Mouse (Mus musculus): ENCODE results near the gene Foxn1. TPM values are rescaled to one million over a fixed set of nuclear protein-coding genes. Genes with fewer than 3 reads are reported as not detected.

Gene Foxn1
- total RNA-seq, 1 experiment: not detected

- peak; percentile 79 for DNase-seq (ENCODE audit: low read depth, low spot score)
- H3K4me3 ChIP-seq (ENCODE audit: insufficient read depth in 1 of 2, low read depth in 1 of 2, low read length in 2 of 2, poor library complexity in 1 of 2, severe bottlenecking in 1 of 2): no peak overlapping the region
- TF ChIP-seq ZC3H11A (IDR thresholded peaks at IDR 0.05; ENCODE audit: borderline replicate concordance, low read depth, low read length): peak; percentile 79; the same call in 1 of the 2 replicates
- no peak for TF ChIP-seq MAFK (IDR thresholded peaks at IDR 0.05; ENCODE audit: insufficient read depth, low read depth, low read length)
- no peak for TF ChIP-seq HCFC1 (IDR thresholded peaks at IDR 0.05; ENCODE audit: borderline replicate concordance, insufficient read depth, low read length)
- H3K4me1 ChIP-seq (ENCODE audit: control insufficient read depth in 2 of 2, insufficient read depth in 2 of 2, low read length in 2 of 2, poor library complexity in 1 of 2): peaks cover 3 to 29% of the 10 kb centered on the region in 2 experiments; a peak in 2 of 4 replicates
- H3K36me3 ChIP-seq (ENCODE audit: control insufficient read depth, insufficient read depth, low read length, poor library complexity, severe bottlenecking): no peaks in the 10 kb centered on the region
- in situ Hi-C loops (cut with MboI; ENCODE audit: low sequenced_read_pairs in 2 of 2, unreplicated experiment in 2 of 2): loop anchor here in 1 of 2 experiments (5.0 kb wide), 1 partner anchor 37 kb away; no protein-coding TSS in a partner anchor
- H3K9me3 ChIP-seq (ENCODE audit: control insufficient read depth, insufficient read depth, low read depth, low read length): no peaks in the 10 kb centered on the region
- no peak overlapping the region for H3K9ac ChIP-seq (ENCODE audit: insufficient read depth, low read depth, low read length, poor library complexity, severe bottlenecking)
- H3K27ac ChIP-seq (ENCODE audit: insufficient read depth, low read depth, low read length, poor library complexity, severe bottlenecking): no peak overlapping the region
These were observed 13.3 kb upstream of the Foxn1 start for GRCm38 (mm10) chr11:78399680-78400079.

DNA sequence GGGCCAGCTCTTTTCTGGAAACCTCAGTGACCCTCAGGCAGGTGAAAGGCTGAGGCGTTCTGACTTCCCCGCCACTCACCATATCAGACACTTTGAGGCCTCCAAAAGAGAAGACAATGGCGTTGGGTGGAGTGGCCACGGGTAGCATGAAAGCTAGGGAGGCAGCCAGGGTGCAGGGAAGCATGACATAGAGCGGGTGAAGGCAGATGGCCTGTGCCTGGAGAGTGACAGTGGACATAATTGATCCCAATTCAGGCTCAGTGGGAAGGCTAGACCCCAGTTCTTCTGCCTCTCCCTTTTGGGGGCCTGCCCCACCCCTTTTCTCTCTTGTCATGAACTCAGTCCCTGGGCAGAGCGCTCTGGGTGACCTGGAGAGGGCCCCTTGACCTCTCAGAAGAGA lies 11.9 kb upstream of the Foxn1 start:
- DNase-seq (ENCODE audit: low read depth, low spot score): no peak
- no peak overlapping the region for H3K9ac ChIP-seq (ENCODE audit: insufficient read depth, low read depth, low read length, poor library complexity, severe bottlenecking)
- H3K36me3 ChIP-seq (ENCODE audit: control insufficient read depth, insufficient read depth, low read length, poor library complexity, severe bottlenecking): no peaks in the 10 kb centered on the region
- H3K4me1 ChIP-seq (ENCODE audit: control insufficient read depth in 2 of 2, insufficient read depth in 2 of 2, low read length in 2 of 2, poor library complexity in 1 of 2): peaks cover 3 to 32% of the 10 kb centered on the region in 2 experiments; a peak in 2 of 4 replicates
- in situ Hi-C loops (cut with MboI; ENCODE audit: low sequenced_read_pairs in 2 of 2, unreplicated experiment in 2 of 2): loop anchor here in 1 of 2 experiments (5.0 kb wide), 1 partner anchor 36 kb away; no protein-coding TSS in a partner anchor
- H3K27ac ChIP-seq (ENCODE audit: insufficient read depth, low read depth, low read length, poor library complexity, severe bottlenecking): no peak overlapping the region
- H3K4me3 ChIP-seq (ENCODE audit: insufficient read depth in 1 of 2, low read depth in 1 of 2, low read length in 2 of 2, poor library complexity in 1 of 2, severe bottlenecking in 1 of 2): no peak overlapping the region
- no peaks in the 10 kb centered on the region for H3K9me3 ChIP-seq (ENCODE audit: control insufficient read depth, insufficient read depth, low read depth, low read length)
- TF ChIP-seq ZC3H11A (IDR thresholded peaks at IDR 0.05; ENCODE audit: borderline replicate concordance, low read depth, low read length) (no peak), CHD2 (IDR thresholded peaks at IDR 0.05; ENCODE audit: low read depth, low read length) (no peak), HCFC1 (IDR thresholded peaks at IDR 0.05; ENCODE audit: borderline replicate concordance, insufficient read depth, low read length) (no peak), MAFK (IDR thresholded peaks at IDR 0.05; ENCODE audit: insufficient read depth, low read depth, low read length) (no peak)

DNA sequence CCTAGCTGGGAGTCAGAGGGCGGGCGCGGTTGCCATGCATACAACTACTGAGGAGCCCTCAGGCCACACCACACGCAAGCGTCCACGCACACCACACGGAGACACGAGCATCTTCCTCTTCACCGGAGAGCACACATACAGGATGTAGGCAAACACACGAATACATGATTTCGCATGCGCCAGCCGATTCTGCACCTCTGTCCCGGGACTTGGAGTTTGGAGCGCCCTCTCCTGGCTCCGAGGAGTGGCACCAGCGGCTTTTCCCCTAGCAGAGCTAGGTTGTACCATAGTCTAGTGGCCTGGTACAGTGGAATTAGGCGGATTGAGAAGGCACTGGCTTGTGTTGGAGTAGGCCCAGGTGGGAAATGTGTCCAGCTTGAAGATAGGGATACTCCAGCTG lies 11.0 kb upstream of the Foxn1 start:
- in situ Hi-C loops (cut with MboI; ENCODE audit: low sequenced_read_pairs in 2 of 2, unreplicated experiment in 2 of 2): loop anchor here in 1 of 2 experiments (5.0 kb wide), 1 partner anchor 35 kb away; no protein-coding TSS in a partner anchor
- no peaks in the 10 kb centered on the region for H3K9me3 ChIP-seq (ENCODE audit: control insufficient read depth, insufficient read depth, low read depth, low read length)
- peaks cover 3 to 32% of the 10 kb centered on the region in 2 experiments; a peak in 2 of 4 replicates for H3K4me1 ChIP-seq (ENCODE audit: control insufficient read depth in 2 of 2, insufficient read depth in 2 of 2, low read length in 2 of 2, poor library complexity in 1 of 2)
- peak overlapping the region; percentile 65; the same call in 1 of the 2 replicates for H3K9ac ChIP-seq (ENCODE audit: insufficient read depth, low read depth, low read length, poor library complexity, severe bottlenecking)
- H3K36me3 ChIP-seq (ENCODE audit: control insufficient read depth, insufficient read depth, low read length, poor library complexity, severe bottlenecking): no peaks in the 10 kb centered on the region
- no peak overlapping the region for H3K27ac ChIP-seq (ENCODE audit: insufficient read depth, low read depth, low read length, poor library complexity, severe bottlenecking)
- H3K4me3 ChIP-seq (ENCODE audit: insufficient read depth in 1 of 2, low read depth in 1 of 2, low read length in 2 of 2, poor library complexity in 1 of 2, severe bottlenecking in 1 of 2): peak overlapping the region; percentile 43 to 63
- DNase-seq (ENCODE audit: low read depth, low spot score): peak; percentile 77
- TF ChIP-seq HCFC1 (IDR thresholded peaks at IDR 0.05; ENCODE audit: borderline replicate concordance, insufficient read depth, low read length): no peak
- no peak for TF ChIP-seq CHD2 (IDR thresholded peaks at IDR 0.05; ENCODE audit: low read depth, low read length)
- no peak for TF ChIP-seq ZNF384 (IDR thresholded peaks at IDR 0.05; ENCODE audit: low read depth, low read length)
- no peak for TF ChIP-seq MAFK (IDR thresholded peaks at IDR 0.05; ENCODE audit: insufficient read depth, low read depth, low read length)
- no peak; the same call in 1 of the 2 replicates for TF ChIP-seq ZC3H11A (IDR thresholded peaks at IDR 0.05; ENCODE audit: borderline replicate concordance, low read depth, low read length)

DNA sequence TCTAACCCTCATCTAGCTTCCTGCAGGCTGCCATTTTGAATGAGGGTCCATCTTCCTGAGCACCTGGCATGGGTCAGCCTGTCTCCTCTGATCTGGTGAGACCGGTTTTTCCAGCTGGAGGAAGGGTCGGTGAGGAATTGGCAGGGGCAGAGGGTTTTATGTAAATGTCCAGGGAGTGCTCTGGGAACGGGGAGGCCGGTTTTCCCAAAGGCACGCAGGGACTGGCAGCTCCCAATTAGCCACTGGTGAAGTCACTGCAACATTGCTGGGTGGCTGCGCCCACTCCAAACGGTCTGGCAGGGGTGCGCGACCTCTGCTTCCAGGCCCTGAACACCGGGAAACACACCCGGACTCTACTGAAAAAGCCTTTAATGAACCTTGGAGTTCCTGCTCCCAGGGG lies 10.6 kb upstream of the Foxn1 start:
- in situ Hi-C loops (cut with MboI; ENCODE audit: low sequenced_read_pairs in 2 of 2, unreplicated experiment in 2 of 2): loop anchor here in 1 of 2 experiments (5.0 kb wide), 1 partner anchor 35 kb away; no protein-coding TSS in a partner anchor
- Histone ChIP-seq H3K9ac (ENCODE audit: insufficient read depth, low read depth, low read length, poor library complexity, severe bottlenecking) (peak overlapping the region; percentile 65; the same call in 1 of the 2 replicates), H3K27ac (ENCODE audit: insufficient read depth, low read depth, low read length, poor library complexity, severe bottlenecking) (0 out of 2 replicates have a peak overlapping the region, but pooled peaks have one; percentile 26), H3K36me3 (ENCODE audit: control insufficient read depth, insufficient read depth, low read length, poor library complexity, severe bottlenecking) (no peaks in the 10 kb centered on the region), H3K4me1 (ENCODE audit: control insufficient read depth in 2 of 2, insufficient read depth in 2 of 2, low read length in 2 of 2, poor library complexity in 1 of 2) (peaks cover 3 to 32% of the 10 kb centered on the region in 2 experiments; a peak in 2 of 4 replicates), H3K4me3 (ENCODE audit: insufficient read depth in 1 of 2, low read depth in 1 of 2, low read length in 2 of 2, poor library complexity in 1 of 2, severe bottlenecking in 1 of 2) (peak overlapping the region; percentile 43 to 63), H3K9me3 (ENCODE audit: control insufficient read depth, insufficient read depth, low read depth, low read length) (no peaks in the 10 kb centered on the region)
- TF ChIP-seq ZNF384 (IDR thresholded peaks at IDR 0.05; ENCODE audit: low read depth, low read length) (no peak), MAFK (IDR thresholded peaks at IDR 0.05; ENCODE audit: insufficient read depth, low read depth, low read length) (no peak), ZC3H11A (IDR thresholded peaks at IDR 0.05; ENCODE audit: borderline replicate concordance, low read depth, low read length) (no peak)
- no peak for DNase-seq (ENCODE audit: low read depth, low spot score)

Data from ES-E14 (cell line).